Mouse (Mus musculus): ENCODE measurements around the gene Adpgk. TPM values are rescaled to one million over a fixed set of nuclear protein-coding genes. Genes with fewer than 3 reads are reported as not detected.

Gene Adpgk
- polyA plus RNA-seq, 1 experiment, result 7.5 TPM

DNA sequence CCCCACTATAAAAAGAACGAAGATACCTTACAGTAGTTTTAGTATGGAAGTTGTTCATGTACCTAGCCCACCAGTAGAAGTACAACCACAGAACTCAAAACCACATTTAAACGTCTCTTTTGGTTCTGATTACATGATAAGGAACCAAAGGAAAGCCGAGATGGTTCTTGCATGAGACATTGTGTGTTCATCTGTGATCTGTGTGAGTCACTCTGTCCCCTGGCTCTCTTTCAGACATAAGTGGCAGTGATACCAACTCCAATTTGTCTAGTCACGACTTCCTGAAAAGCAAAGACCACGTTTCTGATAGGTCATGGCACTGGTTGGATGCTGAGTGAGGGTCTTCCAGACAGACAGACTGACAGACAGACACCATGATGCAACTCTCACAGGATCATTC is 77.9 kb downstream of the Adpgk start:
- WGBS, result 69% methylated on average over 5 of the region's 5 CpGs
- Histone ChIP-seq H3K36me3 (ENCODE audit: control insufficient read depth, insufficient read depth, low read length) (no peaks in the 10 kb centered on the region), H3K27me3 (ENCODE audit: control insufficient read depth, insufficient read depth, low read length) (no peaks in the 10 kb centered on the region), H3K4me3 (ENCODE audit: low read depth, low read length) (no peak overlapping the region), H3K4me1 (ENCODE audit: control insufficient read depth, insufficient read depth, insufficient read length, low read length) (no peaks in the 10 kb centered on the region), H3K27ac (ENCODE audit: insufficient read depth, low read depth, low read length) (no peak overlapping the region)
- TF ChIP-seq CTCF (IDR thresholded peaks at IDR 0.05; ENCODE audit: extremely low read depth, insufficient read length, insufficient replicate concordance, low read depth, low read length) (no peak), POLR2A (IDR thresholded peaks at IDR 0.05; ENCODE audit: low read depth, low read length) (no peak)

- TF ChIP-seq POLR2A (IDR thresholded peaks at IDR 0.05; ENCODE audit: low read depth, low read length) (no peak), CTCF (IDR thresholded peaks at IDR 0.05; ENCODE audit: extremely low read depth, insufficient read length, insufficient replicate concordance, low read depth, low read length) (no peak)
- WGBS, result 90% methylated on average over 9 of the region's 9 CpGs
- no peak overlapping the region for H3K27ac ChIP-seq (ENCODE audit: insufficient read depth, low read depth, low read length)
- H3K4me3 ChIP-seq (ENCODE audit: low read depth, low read length), result no peak overlapping the region
- no peaks in the 10 kb centered on the region for H3K36me3 ChIP-seq (ENCODE audit: control insufficient read depth, insufficient read depth, low read length)
- H3K27me3 ChIP-seq (ENCODE audit: control insufficient read depth, insufficient read depth, low read length), result no peaks in the 10 kb centered on the region
- no peaks in the 10 kb centered on the region for H3K4me1 ChIP-seq (ENCODE audit: control insufficient read depth, insufficient read depth, insufficient read length, low read length)
These were observed 78.3 kb downstream of the Adpgk start for GRCm38 (mm10) chr9:59369646-59370045.

Other genes starting within 250 kb of the Adpgk start
- 0.41 and 0.63 TPM in 2 replicates for gene Bbs4, start 62.0 kb downstream of the Adpgk start, polyA plus RNA-seq (2012; rRNA removed)
- 8.6 and 22.1 TPM in 2 replicates for gene Arih1, start 195.1 kb downstream of the Adpgk start, polyA plus RNA-seq (2012; rRNA removed)
- 45.1 and 81.2 TPM in 2 replicates for gene Hexa, start 248.0 kb downstream of the Adpgk start, polyA plus RNA-seq (2012; rRNA removed)
- gene Tmem202, start 248.3 kb downstream of the Adpgk start, polyA plus RNA-seq (2012; rRNA removed), result 0.34 TPM in 1 of 2 replicates, not detected in the other

Data from small intestine, adult 2 months (tissue).